Mouse (Mus musculus) urinary bladder, postnatal 14 days (tissue): ENCODE results near the gene Cyp3a16.
"Not testable (repeated sequence)": the region's sequence is repeated elsewhere in the genome, so short reads cannot be mapped to it uniquely, and the experiment has no call there.

ENCODE experiments used
- DNase-seq: peaks from one replicate; pipeline ENCODE4 v3.0.0; 2021; ENCODE audit warnings: low spot score

The Cyp3a16 gene

GRCm38 (mm10) chr5:145469623-145470022 is at the start of gene Cyp3a16:
TSS of gene Cyp3a16 (minus strand) at chr5:145469723.
- not testable (repeated sequence) for DNase-seq

- DNase-seq = no peak
These were observed 20.8 kb upstream of the Cyp3a16 start for GRCm38 (mm10) chr5:145490300-145490699.

DNA sequence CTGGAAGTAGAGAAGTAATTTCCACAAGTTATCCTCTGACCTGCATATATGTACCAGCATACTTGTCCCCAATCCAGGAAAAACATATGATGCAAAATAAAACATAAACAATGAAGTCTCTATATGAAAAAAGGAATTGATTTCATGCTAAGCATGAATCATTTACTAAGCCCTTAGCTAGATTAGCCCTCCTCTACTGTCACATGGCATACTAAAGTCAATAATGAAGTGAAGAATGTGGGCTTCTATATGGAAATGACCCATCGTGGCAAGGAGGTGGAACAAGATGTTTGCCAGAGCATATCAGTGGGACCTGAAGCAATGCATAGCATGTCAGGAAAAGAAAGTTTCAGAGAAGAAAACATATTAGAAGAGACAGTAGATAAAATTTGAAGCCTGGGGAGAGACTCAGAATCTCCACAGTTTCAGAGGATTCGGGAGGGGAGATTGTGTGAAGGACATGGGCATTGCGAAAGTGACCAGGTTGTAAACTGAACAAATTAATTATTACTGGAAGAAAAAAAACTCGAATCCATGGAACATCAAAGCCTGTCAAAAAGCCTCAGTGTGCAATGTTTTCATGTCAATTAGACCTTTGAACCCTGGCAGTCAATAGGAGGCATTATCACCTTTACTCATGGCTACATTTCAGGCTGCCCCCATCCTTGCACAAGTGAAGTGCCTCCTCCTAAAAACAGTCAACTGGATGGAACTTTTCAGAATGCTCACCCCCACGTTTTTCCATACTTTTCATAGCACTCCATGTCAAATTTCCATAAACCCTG is 5.0 kb downstream of the Cyp3a16 start:
- DNase-seq = no peak

DNA sequence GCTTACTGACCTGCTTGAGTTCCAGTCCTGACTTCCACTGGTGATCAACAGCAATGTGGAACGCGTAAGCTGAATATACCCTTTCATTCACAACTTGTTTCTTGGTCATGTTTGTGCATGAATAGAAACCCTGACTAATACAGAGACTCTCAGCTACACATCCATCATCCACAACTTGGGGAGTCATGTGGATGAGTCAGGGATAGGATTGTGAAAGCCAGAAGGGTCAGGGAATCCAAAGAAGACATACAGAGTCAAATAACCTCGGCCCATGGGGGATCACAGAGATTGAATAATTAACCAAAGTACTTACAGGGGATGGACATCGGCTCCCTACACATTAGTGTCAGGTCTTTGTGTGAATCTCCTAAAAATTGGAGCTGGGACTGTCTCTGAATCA is 7.2 kb downstream of the Cyp3a16 start:
- no peak for DNase-seq

GRCm38 (mm10) chr5:145454389-145454788 is 15.1 kb downstream of the Cyp3a16 start:
- DNase-seq = no peak

GRCm38 (mm10) chr5:145433688-145434087 is 35.8 kb downstream of the Cyp3a16 start:
- no peak for DNase-seq

- no peak for DNase-seq
These were observed 38.5 kb downstream of the Cyp3a16 start for GRCm38 (mm10) chr5:145431004-145431403.

GRCm38 (mm10) chr5:145422287-145422686 is 47.2 kb downstream of the Cyp3a16 start:
- DNase-seq = no peak

DNA sequence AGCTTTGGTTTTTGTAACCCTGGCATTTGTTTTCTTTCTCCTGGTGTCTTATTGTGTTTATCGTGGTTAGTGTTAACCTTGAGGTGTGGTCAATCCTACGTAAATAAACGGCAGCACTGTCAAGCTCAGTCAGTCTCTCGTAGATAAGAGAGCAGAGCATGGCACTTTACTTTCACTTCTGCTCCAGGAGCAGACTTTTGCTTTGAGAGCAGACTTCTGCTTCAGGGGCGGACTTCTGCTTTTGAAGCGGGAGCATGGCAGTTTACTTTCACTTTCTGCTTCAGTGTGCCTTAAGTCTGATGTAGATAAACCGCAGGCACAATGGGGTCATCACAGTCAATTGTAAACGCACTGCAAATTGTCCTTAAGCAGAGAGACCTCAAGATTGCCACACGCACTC is 54.1 kb downstream of the Cyp3a16 start:
- not testable (repeated sequence) for DNase-seq
